Mouse (Mus musculus) layer of hippocampus, postnatal 25 days (tissue): Measurements from ENCODE around the gene Stat5a. TPM values are rescaled to one million over a fixed set of nuclear protein-coding genes. Genes with fewer than 3 reads are reported as not detected.

Source experiments
- DNase-seq, 2 experiments: peaks; one replicate each; pipeline ENCODE4 v3.0.0; 2022; ENCODE audit warnings: mixed read lengths in 2 of 2, low spot score in 1 of 2; ENCODE audit errors: extremely low spot score in 1 of 2
- total RNA-seq, 2 experiments: library from RNA; stranded (reverse); gene quantifications; 2 replicates each; pipeline ENCODE4 v1.2.3; 2021

Gene Stat5a
- total RNA-seq, 2 experiments from 2014 or later: 1.1 to 1.7 TPM

- DNase-seq: no peak
Observed at GRCm38 (mm10) chr11:100930611-100931010, 71.5 kb downstream of the Stat5a start.

GRCm38 (mm10) chr11:100931254-100931921, 72.2 kb downstream of the Stat5a start:
- DNase-seq: no peak

Other genes starting within 250 kb of the Stat5a start
- 10 to 100 TPM; 15.1 to 16.5 TPM for gene Nkiras2, start 240.1 kb upstream of the Stat5a start, total RNA-seq
- gene Dnajc7, start 239.2 kb upstream of the Stat5a start, total RNA-seq: 100 to 1,000 TPM; 234 to 286 TPM
- under 1 TPM in 1 of 2 experiments, not detected in 1; 0.31 TPM for gene Zfp385c, start 166.9 kb upstream of the Stat5a start, total RNA-seq
- gene Dhx58, start 155.1 kb upstream of the Stat5a start, total RNA-seq: 1 to 10 TPM; 1.4 to 2.1 TPM
- gene Kat2a, start 146.9 kb upstream of the Stat5a start, total RNA-seq: 10 to 100 TPM; 55.6 to 55.9 TPM
- not detected for gene Hspb9, start 145.5 kb upstream of the Stat5a start, total RNA-seq
- 100 to 1,000 TPM; 141 to 152 TPM for gene Rab5c, start 121.1 kb upstream of the Stat5a start, total RNA-seq
- 1 to 10 TPM; 1.1 to 1.8 TPM for gene Kcnh4, start 99.4 kb upstream of the Stat5a start, total RNA-seq
- not detected for gene Hcrt, start 96.4 kb upstream of the Stat5a start, total RNA-seq
- 1 to 10 TPM; 5.2 to 6.8 TPM for gene Ghdc, start 88.4 kb upstream of the Stat5a start, total RNA-seq
- 10 to 100 TPM; 11.5 to 11.7 TPM for gene Stat5b, start 8.6 kb upstream of the Stat5a start, total RNA-seq
- gene Stat3, start 80.2 kb downstream of the Stat5a start, total RNA-seq: 10 to 100 TPM; 32.9 to 34.4 TPM
- gene Cavin1, start 111.5 kb downstream of the Stat5a start, total RNA-seq: 10 to 100 TPM; 14.2 to 15.8 TPM
- gene Atp6v0a1, start 150.1 kb downstream of the Stat5a start, total RNA-seq: 100 to 1,000 TPM; 446 to 454 TPM
- gene Naglu, start 210.7 kb downstream of the Stat5a start, total RNA-seq: 10 to 100 TPM in 1 of 2 experiments, 1 to 10 TPM in 1; 9.2 to 10.8 TPM
- under 1 TPM; 0.63 to 0.94 TPM for gene Hsd17b1, start 219.1 kb downstream of the Stat5a start, total RNA-seq
- 10 to 100 TPM; 25.1 to 29.9 TPM for gene Coasy, start 223.2 kb downstream of the Stat5a start, total RNA-seq
- gene Mlx, start 227.9 kb downstream of the Stat5a start, total RNA-seq: 10 to 100 TPM; 45.1 to 45.6 TPM
- gene Psmc3ip, start 236.1 kb downstream of the Stat5a start, total RNA-seq: 1 to 10 TPM; 3.3 to 4.4 TPM